Mouse (Mus musculus): ENCODE data around the gene Mpp6. TPM values are rescaled to one million over a fixed set of nuclear protein-coding genes. Genes with fewer than 3 reads are reported as not detected.

Mpp6 gene
- polyA plus RNA-seq, 1 experiment from 2014 or later, result 54.8 TPM

DNA sequence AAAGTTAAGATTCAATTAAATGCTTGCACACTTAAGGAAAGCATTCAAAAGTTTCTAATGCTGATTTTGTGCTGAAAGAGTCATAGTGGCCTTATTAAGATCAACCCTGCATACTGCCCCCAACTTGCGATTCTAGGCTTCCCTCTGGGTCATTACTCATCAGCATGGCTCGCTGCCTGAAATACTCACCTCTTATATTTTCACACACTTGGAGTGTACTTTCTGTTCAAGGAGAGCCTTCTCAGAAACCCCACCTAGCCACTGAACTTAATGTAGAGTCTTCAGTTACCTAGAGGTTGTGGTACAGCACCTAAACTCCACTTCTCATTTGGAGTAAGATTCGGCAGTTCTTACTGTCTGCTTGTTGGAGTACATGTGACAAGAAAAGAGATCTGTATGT is 81.6 kb downstream of the Mpp6 start:
- Histone ChIP-seq H3K27me3 (ENCODE audit: insufficient read depth, low read length) (no peaks in the 10 kb centered on the region), H3K9me3 (ENCODE audit: low read length) (no peaks in the 10 kb centered on the region), H3K4me3 (ENCODE audit: low read depth, low read length) (no peak overlapping the region), H3K36me3 (replicated peaks; ENCODE audit: insufficient read depth, low read length) (peaks cover 13% of the 10 kb centered on the region), H3K4me1 (ENCODE audit: insufficient read depth) (peaks cover 14% of the 10 kb centered on the region; the same call in 1 of the 2 replicates), H3K4me2 (ENCODE audit: low read depth, low read length) (no peak overlapping the region), H3K9ac (replicated peaks) (no peak overlapping the region), H3K27ac (ENCODE audit: low read depth) (peak overlapping the region; percentile 30)
- ATAC-seq (no peak), DNase-seq (no peak)
- no peak for TF ChIP-seq EP300 (IDR thresholded peaks at IDR 0.05; ENCODE audit: low read depth)
- no peak for TF ChIP-seq CTCF (IDR thresholded peaks at IDR 0.05; ENCODE audit: low read depth)
- WGBS (ENCODE audit: insufficient replicate concordance), result 77% methylated on average over 3 of the region's 3 CpGs

DNA sequence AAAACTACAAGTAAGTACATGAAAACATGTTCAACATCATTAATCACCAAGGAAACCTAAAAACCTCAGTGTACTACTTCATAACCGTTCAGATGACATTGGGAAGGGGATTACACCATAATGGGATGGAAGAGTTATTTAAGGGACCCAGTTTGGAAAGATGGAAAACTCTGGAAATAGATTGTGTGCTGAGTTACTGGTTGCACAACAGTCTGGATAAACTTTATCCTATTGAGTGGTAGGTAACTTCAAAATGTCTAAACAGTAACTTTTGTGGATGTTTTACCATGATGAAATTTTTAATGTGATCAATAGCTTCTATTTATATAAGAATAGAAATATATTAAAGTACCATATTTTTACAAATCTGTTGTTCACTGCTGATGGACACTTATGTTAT is 82.1 kb downstream of the Mpp6 start:
- H3K27ac ChIP-seq (ENCODE audit: low read depth), result peak overlapping the region; percentile 48
- no peaks in the 10 kb centered on the region for H3K27me3 ChIP-seq (ENCODE audit: insufficient read depth, low read length)
- no peak overlapping the region for H3K4me2 ChIP-seq (ENCODE audit: low read depth, low read length)
- ATAC-seq, result peak; percentile 77
- TF ChIP-seq CTCF (IDR thresholded peaks at IDR 0.05; ENCODE audit: low read depth), result no peak
- TF ChIP-seq EP300 (IDR thresholded peaks at IDR 0.05; ENCODE audit: low read depth), result no peak
- no peak for DNase-seq
- H3K4me1 ChIP-seq (ENCODE audit: insufficient read depth), result peaks cover 14% of the 10 kb centered on the region; the same call in 1 of the 2 replicates
- H3K9me3 ChIP-seq (ENCODE audit: low read length), result no peaks in the 10 kb centered on the region
- 55% methylated on average over 1 of the region's 1 CpGs for WGBS (ENCODE audit: insufficient replicate concordance)
- H3K36me3 ChIP-seq (replicated peaks; ENCODE audit: insufficient read depth, low read length), result peaks cover 13% of the 10 kb centered on the region
- H3K9ac ChIP-seq (replicated peaks), result no peak overlapping the region
- no peak overlapping the region for H3K4me3 ChIP-seq (ENCODE audit: low read depth, low read length)

DNA sequence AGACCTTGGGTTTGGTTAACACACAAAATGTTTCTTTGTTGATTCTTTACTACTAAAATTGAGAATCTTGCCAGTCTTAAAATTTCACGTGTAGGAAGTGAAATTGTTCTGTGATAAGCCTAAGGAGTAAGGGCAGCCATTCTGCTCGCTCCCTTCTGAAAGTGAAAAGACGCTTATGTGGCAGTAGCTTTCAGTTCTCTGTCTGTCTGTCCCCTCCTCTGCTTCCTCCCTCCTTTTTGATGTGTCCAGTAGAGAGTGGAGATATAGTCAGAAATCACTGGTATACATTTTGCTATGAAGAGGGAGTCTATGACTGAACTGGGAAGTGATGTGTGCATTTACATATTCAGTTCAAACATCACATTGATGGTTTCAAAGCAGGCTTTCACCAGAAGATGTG is 82.8 kb downstream of the Mpp6 start:
- peaks cover 18% of the 10 kb centered on the region for H3K36me3 ChIP-seq (replicated peaks; ENCODE audit: insufficient read depth, low read length)
- TF ChIP-seq CTCF (IDR thresholded peaks at IDR 0.05; ENCODE audit: low read depth) (no peak), EP300 (IDR thresholded peaks at IDR 0.05; ENCODE audit: low read depth) (no peak)
- peak overlapping the region; percentile 48 for H3K27ac ChIP-seq (ENCODE audit: low read depth)
- no peaks in the 10 kb centered on the region for H3K27me3 ChIP-seq (ENCODE audit: insufficient read depth, low read length)
- ATAC-seq (no peak), DNase-seq (no peak)
- H3K9me3 ChIP-seq (ENCODE audit: low read length), result no peaks in the 10 kb centered on the region
- WGBS (ENCODE audit: insufficient replicate concordance), result 66% methylated on average over 3 of the region's 3 CpGs
- peaks cover 14% of the 10 kb centered on the region; the same call in 1 of the 2 replicates for H3K4me1 ChIP-seq (ENCODE audit: insufficient read depth)
- no peak overlapping the region for H3K9ac ChIP-seq (replicated peaks)
- H3K4me3 ChIP-seq (ENCODE audit: low read depth, low read length), result no peak overlapping the region
- no peak overlapping the region for H3K4me2 ChIP-seq (ENCODE audit: low read depth, low read length)

DNA sequence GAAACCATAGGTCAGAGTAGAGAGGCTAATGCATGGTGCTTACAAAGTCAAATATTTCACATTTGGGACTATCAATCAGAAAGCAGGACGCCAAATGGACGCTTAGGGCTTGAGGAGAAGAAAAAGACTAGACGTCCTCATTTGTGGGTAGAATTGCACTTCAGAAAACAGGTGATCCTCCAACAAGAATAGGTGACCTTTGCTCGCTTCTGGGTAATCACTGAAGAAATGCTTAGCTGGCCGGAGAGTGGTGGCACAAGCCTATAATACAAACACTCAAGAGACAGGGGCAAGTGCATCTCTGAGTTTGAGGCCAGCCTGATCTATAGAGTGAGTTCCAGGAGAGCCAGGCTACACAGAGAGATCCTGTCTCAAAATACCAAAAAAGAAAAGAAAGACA is 83.8 kb downstream of the Mpp6 start:
- peaks cover 18% of the 10 kb centered on the region for H3K36me3 ChIP-seq (replicated peaks; ENCODE audit: insufficient read depth, low read length)
- ATAC-seq, result no peak
- 73% methylated on average over 5 of the region's 5 CpGs for WGBS (ENCODE audit: insufficient replicate concordance)

DNA sequence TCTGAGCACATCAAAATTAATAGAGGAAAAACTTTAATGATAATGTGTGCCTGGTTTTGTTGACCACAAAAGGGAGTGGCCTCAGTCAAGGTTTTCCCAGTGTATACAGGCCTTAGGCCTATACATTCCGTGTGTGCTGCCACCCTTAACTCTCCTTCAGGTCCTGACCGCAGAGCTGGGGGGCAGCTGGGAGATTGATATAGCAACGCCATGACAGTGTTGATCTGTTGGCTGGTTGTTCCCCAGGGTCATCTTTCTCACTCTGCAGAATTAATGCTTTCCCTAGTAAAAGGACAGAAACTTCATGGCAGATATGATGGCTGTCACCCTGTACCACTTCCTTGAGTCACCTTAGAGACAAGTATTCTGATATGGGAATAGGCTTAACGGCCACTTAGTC is 94.3 kb downstream of the Mpp6 start:
- Histone ChIP-seq H3K9me3 (ENCODE audit: low read length) (no peaks in the 10 kb centered on the region), H3K27me3 (ENCODE audit: insufficient read depth, low read length) (no peaks in the 10 kb centered on the region), H3K4me3 (ENCODE audit: low read depth, low read length) (no peak overlapping the region), H3K36me3 (replicated peaks; ENCODE audit: insufficient read depth, low read length) (peaks cover 4% of the 10 kb centered on the region; the same call in 1 of the 2 replicates), H3K9ac (replicated peaks) (no peak overlapping the region), H3K27ac (ENCODE audit: low read depth) (no peak overlapping the region), H3K4me1 (ENCODE audit: insufficient read depth) (no peaks in the 10 kb centered on the region), H3K4me2 (ENCODE audit: low read depth, low read length) (no peak overlapping the region)
- no peak for DNase-seq
- 82% methylated on average over 4 of the region's 4 CpGs for WGBS (ENCODE audit: insufficient replicate concordance)
- TF ChIP-seq EP300 (IDR thresholded peaks at IDR 0.05; ENCODE audit: low read depth) (no peak), CTCF (IDR thresholded peaks at IDR 0.05; ENCODE audit: low read depth) (no peak)
- ATAC-seq, result no peak

More for the DNA sequence above, 83.8 kb downstream of the Mpp6 start:
- no peaks in the 10 kb centered on the region for H3K27me3 ChIP-seq (ENCODE audit: insufficient read depth, low read length)
- H3K4me3 ChIP-seq (ENCODE audit: low read depth, low read length), result no peak overlapping the region
- TF ChIP-seq EP300 (IDR thresholded peaks at IDR 0.05; ENCODE audit: low read depth), result no peak
- TF ChIP-seq CTCF (IDR thresholded peaks at IDR 0.05; ENCODE audit: low read depth), result no peak
- no peak overlapping the region for H3K4me2 ChIP-seq (ENCODE audit: low read depth, low read length)
- no peak for DNase-seq
- peak overlapping the region; percentile 12; the same call in 1 of the 2 replicates for H3K27ac ChIP-seq (ENCODE audit: low read depth)
- H3K4me1 ChIP-seq (ENCODE audit: insufficient read depth), result peaks cover 10% of the 10 kb centered on the region; the same call in 1 of the 2 replicates
- H3K9ac ChIP-seq (replicated peaks), result no peak overlapping the region
- no peaks in the 10 kb centered on the region for H3K9me3 ChIP-seq (ENCODE audit: low read length)

DNA sequence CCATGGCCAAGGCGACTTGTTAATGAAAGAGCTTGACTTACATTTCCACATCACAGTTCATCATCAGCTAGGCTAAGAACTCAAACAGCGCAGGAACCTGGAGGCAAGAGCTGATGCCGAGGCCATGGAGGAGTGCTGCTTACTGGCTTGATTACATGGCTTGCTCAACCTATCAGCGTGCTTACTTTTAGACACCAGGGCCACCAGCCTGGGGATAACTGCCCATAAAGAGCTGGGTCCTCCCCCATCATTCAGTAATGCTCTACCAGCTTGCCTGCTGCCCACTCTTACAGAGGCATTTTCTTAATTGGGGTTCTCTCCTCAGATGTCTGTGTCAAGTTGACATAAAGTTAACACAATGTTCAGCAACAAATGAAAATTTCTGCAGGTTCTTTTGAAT is 95.1 kb downstream of the Mpp6 start:
- H3K27me3 ChIP-seq (ENCODE audit: insufficient read depth, low read length), result no peaks in the 10 kb centered on the region
- 67% methylated on average over 4 of the region's 4 CpGs for WGBS (ENCODE audit: insufficient replicate concordance)
- ATAC-seq (no peak), DNase-seq (no peak)
- H3K9me3 ChIP-seq (ENCODE audit: low read length), result no peaks in the 10 kb centered on the region
- no peak overlapping the region for H3K4me3 ChIP-seq (ENCODE audit: low read depth, low read length)
- H3K4me2 ChIP-seq (ENCODE audit: low read depth, low read length), result no peak overlapping the region
- peaks cover 4% of the 10 kb centered on the region; the same call in 1 of the 2 replicates for H3K36me3 ChIP-seq (replicated peaks; ENCODE audit: insufficient read depth, low read length)
- no peaks in the 10 kb centered on the region for H3K4me1 ChIP-seq (ENCODE audit: insufficient read depth)
- H3K27ac ChIP-seq (ENCODE audit: low read depth), result no peak overlapping the region
- TF ChIP-seq CTCF (IDR thresholded peaks at IDR 0.05; ENCODE audit: low read depth) (no peak), EP300 (IDR thresholded peaks at IDR 0.05; ENCODE audit: low read depth) (no peak)
- no peak overlapping the region for H3K9ac ChIP-seq (replicated peaks)

Data from liver, postnatal 0 days (tissue).